Mouse (Mus musculus): Measurements from ENCODE around the gene Gm11985. TPM values are rescaled to one million over a fixed set of nuclear protein-coding genes. Genes with fewer than 3 reads are reported as not detected.

Gene Gm11985
- polyA plus RNA-seq, 1 experiment from 2014 or later, result 0.19 TPM

- H3K4me1 ChIP-seq, result peaks cover 28% of the 10 kb centered on the region
- no peaks in the 10 kb centered on the region for H3K36me3 ChIP-seq
- no peak overlapping the region for H3K27ac ChIP-seq
- H3K9ac ChIP-seq, result no peak overlapping the region
- ATAC-seq (ENCODE audit: low FRiP score, low read depth), result no peak
- peaks cover 53% of the 10 kb centered on the region for H3K27me3 ChIP-seq
- WGBS, result 11% methylated on average over 8 of the region's 8 CpGs
- H3K4me3 ChIP-seq, result no peak overlapping the region
- H3K9me3 ChIP-seq, result no peaks in the 10 kb centered on the region
- H3K4me2 ChIP-seq (replicated peaks), result no peak overlapping the region
Measured at GRCm38 (mm10) chr11:7215703-7216102, 27.3 kb upstream of the Gm11985 start.

- Histone ChIP-seq H3K4me1 (peaks cover 31% of the 10 kb centered on the region), H3K9me3 (no peaks in the 10 kb centered on the region), H3K9ac (no peak overlapping the region), H3K4me2 (replicated peaks) (peak overlapping the region; percentile 93), H3K36me3 (peaks cover under 1% of the 10 kb centered on the region; the same call in 1 of the 2 replicates), H3K27ac (no peak overlapping the region), H3K4me3 (peak overlapping the region; percentile 68), H3K27me3 (peaks cover 54% of the 10 kb centered on the region)
- WGBS, result 9% methylated on average over 14 of the region's 14 CpGs
- ATAC-seq (ENCODE audit: low FRiP score, low read depth), result no peak
Measured at GRCm38 (mm10) chr11:7214761-7215160, 26.4 kb upstream of the Gm11985 start.

- ATAC-seq (ENCODE audit: low FRiP score, low read depth), result no peak
- Histone ChIP-seq H3K9ac (peak overlapping the region; percentile 66; the same call in 1 of the 2 replicates), H3K4me1 (peaks cover 31% of the 10 kb centered on the region), H3K4me2 (replicated peaks) (peak overlapping the region; percentile 93), H3K27me3 (peaks cover 54% of the 10 kb centered on the region), H3K27ac (no peak overlapping the region; the same call in 1 of the 2 replicates), H3K36me3 (peaks cover 5% of the 10 kb centered on the region), H3K9me3 (no peaks in the 10 kb centered on the region), H3K4me3 (peak overlapping the region; percentile 68)
- WGBS, result under 1% methylated on average over 12 of the region's 12 CpGs
Measured at GRCm38 (mm10) chr11:7214342-7214660, 25.9 kb upstream of the Gm11985 start.

GRCm38 (mm10) chr11:7213501-7214341 is 25.4 kb upstream of the Gm11985 start, which contains the start of gene Igfbp3:
TSS of gene Igfbp3 (minus strand) at chr11:7213923.
- Histone ChIP-seq H3K36me3 (peaks cover 11% of the 10 kb centered on the region), H3K4me3 (peak within 1 kb of the TSS; percentile 68), H3K4me1 (peaks cover 31% of the 10 kb centered on the region), H3K9ac (peak within 1 kb of the TSS; percentile 66), H3K4me2 (replicated peaks) (peak within 1 kb of the TSS; percentile 93), H3K27ac (peak within 1 kb of the TSS; percentile 49; the same call in 1 of the 2 replicates), H3K27me3 (peaks cover 54% of the 10 kb centered on the region), H3K9me3 (no peaks in the 10 kb centered on the region)
- under 1% methylated on average over 81 of the region's 104 CpGs for WGBS
- ATAC-seq (ENCODE audit: low FRiP score, low read depth), result peak; percentile 78

- Histone ChIP-seq H3K27me3 (peaks cover 54% of the 10 kb centered on the region), H3K9me3 (no peaks in the 10 kb centered on the region), H3K4me2 (replicated peaks) (peak overlapping the region; percentile 93), H3K27ac (peak overlapping the region; percentile 49; the same call in 1 of the 2 replicates), H3K9ac (peak overlapping the region; percentile 66), H3K4me3 (peak overlapping the region; percentile 68), H3K36me3 (peaks cover 16% of the 10 kb centered on the region), H3K4me1 (peaks cover 31% of the 10 kb centered on the region)
- 2% methylated on average over 19 of the region's 19 CpGs for WGBS
- no peak; the same call in 1 of the 2 replicates for ATAC-seq (ENCODE audit: low FRiP score, low read depth)
Measured at GRCm38 (mm10) chr11:7213161-7213500, 24.8 kb upstream of the Gm11985 start.

- peaks cover 18% of the 10 kb centered on the region for H3K36me3 ChIP-seq
- H3K9me3 ChIP-seq, result no peaks in the 10 kb centered on the region
- 11% methylated on average over 17 of the region's 17 CpGs for WGBS
- H3K27me3 ChIP-seq, result peaks cover 54% of the 10 kb centered on the region
- peak overlapping the region; percentile 68 for H3K4me3 ChIP-seq
- peak overlapping the region; percentile 48; the same call in 1 of the 2 replicates for H3K27ac ChIP-seq
- peak overlapping the region; percentile 66 for H3K9ac ChIP-seq
- H3K4me1 ChIP-seq, result peaks cover 31% of the 10 kb centered on the region
- no peak for ATAC-seq (ENCODE audit: low FRiP score, low read depth)
- H3K4me2 ChIP-seq (replicated peaks), result peak overlapping the region; percentile 93
Measured at GRCm38 (mm10) chr11:7212126-7212798, 23.9 kb upstream of the Gm11985 start.

- peaks cover 18% of the 10 kb centered on the region for H3K36me3 ChIP-seq
- peaks cover 47% of the 10 kb centered on the region for H3K27me3 ChIP-seq
- H3K9ac ChIP-seq, result peak overlapping the region; percentile 40; the same call in 1 of the 2 replicates
- peak overlapping the region; percentile 54 for H3K4me2 ChIP-seq (replicated peaks)
- no peak for ATAC-seq (ENCODE audit: low FRiP score, low read depth)
- H3K27ac ChIP-seq, result no peak overlapping the region
- no peaks in the 10 kb centered on the region for H3K9me3 ChIP-seq
- peaks cover 31% of the 10 kb centered on the region for H3K4me1 ChIP-seq
- peak overlapping the region; percentile 33 for H3K4me3 ChIP-seq
- WGBS, result 7% methylated on average over 9 of the region's 9 CpGs
Measured at GRCm38 (mm10) chr11:7211211-7211610, 22.8 kb upstream of the Gm11985 start.

- H3K27ac ChIP-seq, result no peak overlapping the region
- H3K9ac ChIP-seq, result no peak overlapping the region
- no peaks in the 10 kb centered on the region for H3K9me3 ChIP-seq
- peaks cover 31% of the 10 kb centered on the region for H3K4me1 ChIP-seq
- H3K4me3 ChIP-seq, result peak overlapping the region; percentile 33
- ATAC-seq (ENCODE audit: low FRiP score, low read depth), result peak; percentile 24; the same call in 1 of the 2 replicates
- 11% methylated on average over 6 of the region's 6 CpGs for WGBS
- peaks cover 45% of the 10 kb centered on the region for H3K27me3 ChIP-seq
- H3K4me2 ChIP-seq (replicated peaks), result peak overlapping the region; percentile 54
- peaks cover 18% of the 10 kb centered on the region for H3K36me3 ChIP-seq
Measured at GRCm38 (mm10) chr11:7210343-7210742, 22.0 kb upstream of the Gm11985 start.

GRCm38 (mm10) chr11:7203846-7204245 is 15.5 kb upstream of the Gm11985 start:
- Histone ChIP-seq H3K27ac (no peak overlapping the region), H3K4me3 (no peak overlapping the region), H3K4me2 (replicated peaks) (no peak overlapping the region), H3K36me3 (peaks cover 8% of the 10 kb centered on the region), H3K4me1 (no peaks in the 10 kb centered on the region), H3K9ac (no peak overlapping the region), H3K27me3 (no peaks in the 10 kb centered on the region), H3K9me3 (no peaks in the 10 kb centered on the region)
- ATAC-seq (ENCODE audit: low FRiP score, low read depth), result no peak
- 80% methylated on average over 9 of the region's 9 CpGs for WGBS

- H3K36me3 ChIP-seq, result no peaks in the 10 kb centered on the region
- H3K27ac ChIP-seq, result no peak overlapping the region
- H3K9ac ChIP-seq, result no peak overlapping the region
- H3K4me1 ChIP-seq, result no peaks in the 10 kb centered on the region
- no peaks in the 10 kb centered on the region for H3K27me3 ChIP-seq
- H3K4me3 ChIP-seq, result no peak overlapping the region
- no peak overlapping the region for H3K4me2 ChIP-seq (replicated peaks)
- 49% methylated on average over 7 of the region's 7 CpGs for WGBS
- no peaks in the 10 kb centered on the region for H3K9me3 ChIP-seq
- ATAC-seq (ENCODE audit: low FRiP score, low read depth), result no peak
Measured at GRCm38 (mm10) chr11:7202206-7202605, 13.8 kb upstream of the Gm11985 start.

- 81% methylated on average over 9 of the region's 9 CpGs for WGBS
- Histone ChIP-seq H3K4me3 (no peak overlapping the region), H3K27me3 (no peaks in the 10 kb centered on the region), H3K9ac (no peak overlapping the region), H3K9me3 (no peaks in the 10 kb centered on the region), H3K4me1 (no peaks in the 10 kb centered on the region), H3K36me3 (no peaks in the 10 kb centered on the region), H3K4me2 (replicated peaks) (no peak overlapping the region), H3K27ac (no peak overlapping the region)
- no peak for ATAC-seq (ENCODE audit: low FRiP score, low read depth)
Measured at GRCm38 (mm10) chr11:7200393-7200783, 12.0 kb upstream of the Gm11985 start.

GRCm38 (mm10) chr11:7199736-7200392 is 11.5 kb upstream of the Gm11985 start:
- ATAC-seq (ENCODE audit: low FRiP score, low read depth), result no peak
- 53% methylated on average over 14 of the region's 14 CpGs for WGBS
- Histone ChIP-seq H3K4me1 (no peaks in the 10 kb centered on the region), H3K9me3 (no peaks in the 10 kb centered on the region), H3K27ac (no peak overlapping the region), H3K9ac (no peak overlapping the region), H3K4me2 (replicated peaks) (no peak overlapping the region), H3K4me3 (no peak overlapping the region), H3K27me3 (no peaks in the 10 kb centered on the region), H3K36me3 (no peaks in the 10 kb centered on the region)
